Mouse (Mus musculus): ENCODE measurements around the gene Slc38a3. TPM values are rescaled to one million over a fixed set of nuclear protein-coding genes. Genes with fewer than 3 reads are reported as not detected.
A peak's percentile ranks its signal among the peaks of the same experiment; 100 is the strongest.

Slc38a3 gene
- polyA plus RNA-seq, 1 experiment from 2014 or later = 8.8 TPM

- no peaks in the 10 kb centered on the region for H3K27me3 ChIP-seq (ENCODE audit: poor library complexity, severe bottlenecking)
- peaks cover 100% of the 10 kb centered on the region for H3K4me1 ChIP-seq
- peak overlapping the region; percentile 80 for H3K4me3 ChIP-seq
- peak overlapping the region; percentile 97 for H3K27ac ChIP-seq
- no peaks in the 10 kb centered on the region for H3K9me3 ChIP-seq
- peaks cover 80% of the 10 kb centered on the region for H3K36me3 ChIP-seq (replicated peaks)
- WGBS = 28% methylated on average over 4 of the region's 4 CpGs
- DNase-seq (ENCODE audit: extremely low spot score, low spot score) = no peak
Observed at GRCm38 (mm10) chr9:107629411-107629730, 40.0 kb downstream of the Slc38a3 start.

- peaks cover 85% of the 10 kb centered on the region for H3K36me3 ChIP-seq (replicated peaks)
- peak overlapping the region; percentile 97 for H3K27ac ChIP-seq
- peaks cover 100% of the 10 kb centered on the region for H3K4me1 ChIP-seq
- DNase-seq (ENCODE audit: extremely low spot score, low spot score) = no peak
- H3K4me3 ChIP-seq = peak overlapping the region; percentile 80
- H3K9me3 ChIP-seq = no peaks in the 10 kb centered on the region
- H3K27me3 ChIP-seq (ENCODE audit: poor library complexity, severe bottlenecking) = no peaks in the 10 kb centered on the region
- WGBS = 33% methylated on average over 15 of the region's 15 CpGs
Observed at GRCm38 (mm10) chr9:107628721-107629410, 40.5 kb downstream of the Slc38a3 start.

- no peak for DNase-seq (ENCODE audit: extremely low spot score, low spot score)
- Histone ChIP-seq H3K27ac (peak overlapping the region; percentile 97), H3K4me3 (peak overlapping the region; percentile 80)
Observed at GRCm38 (mm10) chr9:107627387-107628255, 41.7 kb downstream of the Slc38a3 start.

GRCm38 (mm10) chr9:107626844-107627277 lies 42.5 kb downstream of the Slc38a3 start:
- Histone ChIP-seq H3K27me3 (ENCODE audit: poor library complexity, severe bottlenecking) (no peaks in the 10 kb centered on the region), H3K4me3 (peak overlapping the region; percentile 80), H3K36me3 (replicated peaks) (peaks cover 86% of the 10 kb centered on the region), H3K27ac (peak overlapping the region; percentile 97), H3K4me1 (peaks cover 81% of the 10 kb centered on the region), H3K9me3 (no peaks in the 10 kb centered on the region)
- peak; percentile 95 for DNase-seq (ENCODE audit: extremely low spot score, low spot score)
- 0% methylated on average over 2 of the region's 2 CpGs for WGBS

More at GRCm38 (mm10) chr9:107627387-107628255, 41.7 kb downstream of the Slc38a3 start:
- Histone ChIP-seq H3K27me3 (ENCODE audit: poor library complexity, severe bottlenecking) (no peaks in the 10 kb centered on the region), H3K9me3 (no peaks in the 10 kb centered on the region), H3K36me3 (replicated peaks) (peaks cover 85% of the 10 kb centered on the region), H3K4me1 (peaks cover 89% of the 10 kb centered on the region)
- 22% methylated on average over 20 of the region's 20 CpGs for WGBS

GRCm38 (mm10) chr9:107626158-107626843 lies 43.0 kb downstream of the Slc38a3 start:
- peaks cover 85% of the 10 kb centered on the region for H3K36me3 ChIP-seq (replicated peaks)
- H3K4me3 ChIP-seq = peak overlapping the region; percentile 80
- peak overlapping the region; percentile 97 for H3K27ac ChIP-seq
- peak; percentile 64 for DNase-seq (ENCODE audit: extremely low spot score, low spot score)
- H3K27me3 ChIP-seq (ENCODE audit: poor library complexity, severe bottlenecking) = no peaks in the 10 kb centered on the region
- 26% methylated on average over 15 of the region's 15 CpGs for WGBS
- H3K4me1 ChIP-seq = peaks cover 75% of the 10 kb centered on the region
- no peaks in the 10 kb centered on the region for H3K9me3 ChIP-seq

- Histone ChIP-seq H3K4me1 (peaks cover 68% of the 10 kb centered on the region), H3K36me3 (replicated peaks) (peaks cover 88% of the 10 kb centered on the region), H3K4me3 (peak overlapping the region; percentile 80; the same call in 1 of the 2 replicates), H3K27me3 (ENCODE audit: poor library complexity, severe bottlenecking) (no peaks in the 10 kb centered on the region), H3K9me3 (no peaks in the 10 kb centered on the region), H3K27ac (peak overlapping the region; percentile 97)
- no peak for DNase-seq (ENCODE audit: extremely low spot score, low spot score)
- WGBS = 88% methylated on average over 12 of the region's 12 CpGs
Observed at GRCm38 (mm10) chr9:107625351-107626128, 43.8 kb downstream of the Slc38a3 start.

- H3K9me3 ChIP-seq = no peaks in the 10 kb centered on the region
- no peaks in the 10 kb centered on the region for H3K27me3 ChIP-seq (ENCODE audit: poor library complexity, severe bottlenecking)
- peaks cover 62% of the 10 kb centered on the region for H3K4me1 ChIP-seq
- WGBS = 83% methylated on average over 3 of the region's 3 CpGs
- H3K27ac ChIP-seq = peak overlapping the region; percentile 97
- peaks cover 93% of the 10 kb centered on the region for H3K36me3 ChIP-seq (replicated peaks)
- no peak overlapping the region for H3K4me3 ChIP-seq
- no peak for DNase-seq (ENCODE audit: extremely low spot score, low spot score)
Observed at GRCm38 (mm10) chr9:107624951-107625350, 44.4 kb downstream of the Slc38a3 start.

GRCm38 (mm10) chr9:107624539-107624938 lies 44.8 kb downstream of the Slc38a3 start:
- Histone ChIP-seq H3K27ac (peak overlapping the region; percentile 97), H3K4me1 (peaks cover 60% of the 10 kb centered on the region), H3K9me3 (no peaks in the 10 kb centered on the region), H3K4me3 (no peak overlapping the region), H3K27me3 (ENCODE audit: poor library complexity, severe bottlenecking) (no peaks in the 10 kb centered on the region), H3K36me3 (replicated peaks) (peaks cover 93% of the 10 kb centered on the region)
- 71% methylated on average over 5 of the region's 5 CpGs for WGBS
- no peak for DNase-seq (ENCODE audit: extremely low spot score, low spot score)

- H3K4me1 ChIP-seq = peaks cover 36% of the 10 kb centered on the region
- no peaks in the 10 kb centered on the region for H3K9me3 ChIP-seq
- DNase-seq (ENCODE audit: extremely low spot score, low spot score) = no peak
- H3K4me3 ChIP-seq = no peak overlapping the region
- H3K27ac ChIP-seq = no peak overlapping the region
- no peaks in the 10 kb centered on the region for H3K27me3 ChIP-seq (ENCODE audit: poor library complexity, severe bottlenecking)
- peaks cover 99% of the 10 kb centered on the region for H3K36me3 ChIP-seq (replicated peaks)
Observed at GRCm38 (mm10) chr9:107620954-107621353, 48.4 kb downstream of the Slc38a3 start.

- 90% methylated on average over 13 of the region's 13 CpGs for WGBS
- H3K27me3 ChIP-seq (ENCODE audit: poor library complexity, severe bottlenecking) = no peaks in the 10 kb centered on the region
- peaks cover 36% of the 10 kb centered on the region for H3K4me1 ChIP-seq
- peaks cover 99% of the 10 kb centered on the region for H3K36me3 ChIP-seq (replicated peaks)
- H3K4me3 ChIP-seq = no peak overlapping the region
- no peak for DNase-seq (ENCODE audit: extremely low spot score, low spot score)
- no peak overlapping the region for H3K27ac ChIP-seq
- no peaks in the 10 kb centered on the region for H3K9me3 ChIP-seq
Observed at GRCm38 (mm10) chr9:107619546-107619879, 49.8 kb downstream of the Slc38a3 start.

- no peaks in the 10 kb centered on the region for H3K27me3 ChIP-seq (ENCODE audit: poor library complexity, severe bottlenecking)
- DNase-seq (ENCODE audit: extremely low spot score, low spot score) = no peak
- WGBS = 86% methylated on average over 13 of the region's 13 CpGs
- H3K36me3 ChIP-seq (replicated peaks) = peaks cover 99% of the 10 kb centered on the region
- H3K27ac ChIP-seq = 0 out of 2 replicates have a peak overlapping the region, but pooled peaks have one; percentile 8
- H3K4me1 ChIP-seq = peaks cover 36% of the 10 kb centered on the region
- H3K9me3 ChIP-seq = no peaks in the 10 kb centered on the region
- no peak overlapping the region for H3K4me3 ChIP-seq
Observed at GRCm38 (mm10) chr9:107618778-107619545, 50.4 kb downstream of the Slc38a3 start.

Measured in forebrain, embryonic 10.5 days (tissue).